Mouse (Mus musculus) embryonic fibroblast, embryonic 13.5 days (primary cell): ENCODE data around the gene Fat3. TPM values are rescaled to one million over a fixed set of nuclear protein-coding genes. Genes with fewer than 3 reads are reported as not detected.

Source experiments
- H3K27ac ChIP-seq: 2 replicates; pipeline ENCODE4 v1.5.1; 2012; ENCODE audit warnings: low read length, control low read depth, inconsistent platforms; ENCODE audit not compliant: insufficient read depth
- H3K4me1 ChIP-seq: 2 replicates; pipeline ENCODE4 v1.6.1; 2011; ENCODE audit warnings: low read length; ENCODE audit not compliant: control insufficient read depth, insufficient read depth
- H3K4me3 ChIP-seq: 2 replicates; pipeline ENCODE4 v1.5.1; 2011; ENCODE audit warnings: mild to moderate bottlenecking, control low read depth, low read length; ENCODE audit not compliant: insufficient read depth
- CTCF ChIP-seq: IDR thresholded peaks from 2 replicates; pipeline ENCODE4 v1.5.1; 2011; ENCODE audit warnings: mild to moderate bottlenecking, control low read depth, low read length, moderate library complexity, borderline replicate concordance; ENCODE audit not compliant: insufficient read depth
- POLR2A ChIP-seq: IDR thresholded peaks from 2 replicates; pipeline ENCODE4 v1.6.1; 2011; ENCODE audit warnings: low read depth, mild to moderate bottlenecking, control low read depth, low read length, moderate library complexity
- polyA plus RNA-seq: library from polyadenylated mRNA; stranded (reverse); fragments of >200 nt; gene quantifications from 2 replicates; pipeline ENCODE4 v1.2.4, GENCODE M21; 2011; ENCODE audit warnings: low read depth; ENCODE audit not compliant: missing spikeins, insufficient read length

Fat3 gene
- polyA plus RNA-seq, 1 experiment: 3.0 TPM

DNA sequence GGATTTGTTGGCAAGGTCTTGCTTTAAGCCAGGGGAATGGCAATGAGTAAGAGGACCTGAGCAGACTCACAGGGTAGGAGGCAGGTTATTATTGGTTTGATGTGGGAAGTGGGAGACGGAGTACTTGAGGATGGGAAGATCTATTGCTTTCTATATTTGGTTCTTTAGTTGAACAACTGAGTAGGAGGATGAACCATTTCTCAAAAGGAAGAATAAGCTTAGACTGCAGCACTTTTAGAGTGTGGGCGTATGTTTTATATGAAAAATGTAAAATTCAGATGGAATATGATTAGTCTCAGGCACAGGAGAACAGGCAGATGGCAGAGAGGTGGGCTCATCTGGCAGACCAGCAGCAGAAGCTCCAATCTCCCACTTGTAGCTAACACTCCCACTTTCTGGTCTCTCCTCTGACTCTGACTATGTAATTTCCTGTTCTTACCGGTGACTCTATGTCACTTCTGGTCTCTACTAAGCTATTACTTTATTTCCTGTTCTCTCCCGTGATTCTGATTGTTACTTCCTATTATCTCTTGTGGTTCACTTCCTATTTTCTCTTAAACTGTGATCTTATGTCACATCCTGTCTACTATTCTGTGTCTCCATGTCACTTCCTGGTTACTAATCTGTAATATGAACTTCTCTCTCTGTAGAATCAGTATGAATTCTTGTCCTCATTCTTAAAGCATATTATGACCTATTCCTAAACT lies 387.0 kb downstream of the Fat3 start:
- no peak for TF ChIP-seq POLR2A
- TF ChIP-seq CTCF: no peak
- Histone ChIP-seq H3K27ac (no peak overlapping the region), H3K4me1 (no peaks in the 10 kb centered on the region), H3K4me3 (no peak overlapping the region)

DNA sequence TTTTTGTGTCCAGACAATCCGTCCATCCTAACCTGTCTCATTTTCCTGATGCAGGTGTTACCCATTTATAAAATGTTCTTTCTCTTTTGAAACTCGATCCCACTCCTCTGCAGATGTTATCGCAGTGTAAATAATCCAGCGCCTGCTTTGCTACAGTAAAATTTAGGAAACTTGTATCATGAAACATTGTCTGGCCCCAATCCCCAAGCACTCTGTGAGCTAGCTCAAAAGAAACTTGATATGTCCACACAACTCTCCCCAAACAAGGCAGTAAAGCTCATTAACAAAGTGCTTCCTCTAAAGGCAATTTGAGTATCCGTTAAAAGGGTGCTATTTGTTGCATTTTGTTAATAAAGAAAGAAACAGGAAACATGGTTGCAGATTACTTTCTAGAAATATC lies 393.2 kb downstream of the Fat3 start:
- H3K27ac ChIP-seq: no peak overlapping the region
- no peak overlapping the region for H3K4me3 ChIP-seq
- TF ChIP-seq CTCF (no peak), POLR2A (no peak)
- H3K4me1 ChIP-seq: no peaks in the 10 kb centered on the region

DNA sequence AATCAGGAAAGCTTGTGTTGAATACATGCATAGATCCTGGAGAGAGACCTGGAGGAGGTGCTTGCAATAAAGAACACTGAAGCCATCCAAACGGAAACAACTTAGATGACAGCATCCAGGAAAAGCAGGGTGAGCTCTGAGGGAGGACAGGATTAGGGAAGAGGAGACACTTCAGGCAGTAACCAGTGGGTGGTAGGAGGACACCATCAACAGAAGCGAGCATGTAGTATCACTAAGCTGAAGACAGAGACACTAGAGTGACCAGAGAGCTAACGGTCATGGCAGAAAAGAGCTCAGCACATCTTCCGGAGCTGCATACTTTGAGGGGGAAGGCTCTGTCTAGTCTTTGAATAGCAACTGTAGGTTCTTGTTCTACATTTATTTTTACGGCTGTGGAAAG lies 393.7 kb downstream of the Fat3 start:
- no peak overlapping the region for H3K27ac ChIP-seq
- no peak overlapping the region for H3K4me3 ChIP-seq
- TF ChIP-seq POLR2A: no peak
- no peak for TF ChIP-seq CTCF
- H3K4me1 ChIP-seq: no peaks in the 10 kb centered on the region

DNA sequence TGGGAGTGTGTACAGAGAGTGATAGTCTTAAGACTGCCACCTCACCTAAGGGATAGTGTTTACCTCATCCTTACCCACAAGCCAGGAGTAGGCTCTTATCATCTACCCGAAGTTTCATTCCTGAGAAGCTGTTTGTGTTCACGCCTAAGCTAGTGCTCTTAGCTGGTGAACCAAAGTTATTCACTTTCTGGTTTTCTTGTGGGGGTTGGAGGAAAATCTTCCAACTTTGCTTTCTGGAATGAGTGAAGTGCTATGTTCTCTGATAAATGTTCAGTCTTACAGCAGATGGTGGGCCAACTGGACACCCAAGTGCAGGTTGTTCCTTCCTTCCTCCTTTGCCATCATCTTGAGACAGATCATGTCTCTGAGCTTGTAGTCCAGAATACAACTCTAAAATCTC lies 402.5 kb downstream of the Fat3 start:
- Histone ChIP-seq H3K4me3 (no peak overlapping the region), H3K27ac (no peak overlapping the region), H3K4me1 (no peaks in the 10 kb centered on the region)
- TF ChIP-seq CTCF (no peak), POLR2A (no peak)

DNA sequence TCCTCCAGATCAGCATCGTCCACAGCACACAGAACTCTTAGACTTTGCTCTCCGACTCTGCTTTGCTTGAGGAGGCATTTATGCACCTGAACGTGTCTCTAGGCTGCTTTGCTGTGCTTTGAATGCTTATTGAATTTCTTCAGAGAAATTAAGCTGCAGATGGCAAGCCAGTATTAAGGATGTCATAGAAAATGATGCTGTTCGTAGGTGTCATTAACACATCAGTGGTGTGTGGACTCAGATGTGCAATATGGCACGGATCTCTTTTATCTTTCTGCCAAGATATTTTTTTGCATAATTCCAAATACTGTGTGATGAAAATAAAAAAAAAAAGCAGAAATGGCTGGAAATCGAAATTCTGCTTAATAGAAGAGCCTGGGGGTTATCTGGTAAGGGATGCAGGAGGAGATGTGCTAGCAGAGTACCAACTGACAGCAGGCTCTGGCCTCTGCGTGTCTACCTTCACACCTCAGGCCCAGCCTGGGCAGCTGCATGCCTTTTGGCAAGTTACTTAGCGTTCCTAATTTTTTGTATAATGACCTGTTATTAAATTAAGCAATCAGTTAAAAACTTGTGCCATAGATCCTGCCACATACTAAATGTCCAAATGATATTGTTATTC lies 407.9 kb downstream of the Fat3 start:
- TF ChIP-seq POLR2A (no peak), CTCF (no peak)

DNA sequence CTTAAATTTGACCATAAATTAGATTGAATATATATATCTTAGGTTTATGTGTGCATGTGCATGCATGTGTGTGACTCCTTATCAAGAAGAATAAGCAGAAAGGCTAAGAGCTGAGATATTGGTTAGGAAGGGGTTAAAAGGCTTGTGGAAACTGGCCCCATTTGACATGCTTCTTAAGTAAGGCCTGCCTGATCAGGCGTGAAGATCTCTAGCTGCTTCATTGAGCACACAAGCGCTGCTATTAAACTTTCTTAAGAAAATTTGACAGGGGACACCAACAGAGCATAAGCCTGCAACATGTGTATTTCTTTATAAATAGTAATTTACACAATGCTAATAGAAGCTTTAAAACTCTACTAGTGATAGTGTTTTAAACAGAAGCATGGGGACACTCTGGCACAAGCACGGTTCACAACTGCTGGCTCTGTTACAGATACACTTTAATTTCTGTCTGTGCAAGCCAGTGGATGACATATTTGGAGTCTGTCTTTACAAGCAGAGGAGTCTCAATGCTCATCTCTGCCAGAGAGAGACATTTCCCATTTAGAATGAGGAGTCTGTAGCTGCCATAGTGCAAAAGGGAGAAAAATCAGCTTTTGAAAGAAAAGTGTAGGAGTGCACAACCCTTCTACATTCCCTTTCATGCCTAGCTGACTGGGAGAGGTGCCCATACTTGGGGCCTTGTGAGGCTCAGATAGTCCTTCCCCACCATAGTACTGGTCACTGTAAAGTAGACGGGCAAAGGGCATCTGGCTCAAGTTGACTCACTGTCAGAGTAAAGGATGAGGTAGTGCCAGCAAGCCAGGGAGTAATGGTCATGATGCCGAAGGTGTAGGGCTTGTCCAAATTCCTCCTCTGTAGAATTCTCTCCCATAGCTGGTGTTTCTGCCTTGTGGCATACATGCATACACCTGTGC lies 408.8 kb downstream of the Fat3 start:
- no peak overlapping the region for H3K27ac ChIP-seq
- TF ChIP-seq POLR2A: no peak
- no peak for TF ChIP-seq CTCF

More for the DNA sequence above, 407.9 kb downstream of the Fat3 start:
- Histone ChIP-seq H3K27ac (no peak overlapping the region), H3K4me1 (no peaks in the 10 kb centered on the region), H3K4me3 (no peak overlapping the region)

DNA sequence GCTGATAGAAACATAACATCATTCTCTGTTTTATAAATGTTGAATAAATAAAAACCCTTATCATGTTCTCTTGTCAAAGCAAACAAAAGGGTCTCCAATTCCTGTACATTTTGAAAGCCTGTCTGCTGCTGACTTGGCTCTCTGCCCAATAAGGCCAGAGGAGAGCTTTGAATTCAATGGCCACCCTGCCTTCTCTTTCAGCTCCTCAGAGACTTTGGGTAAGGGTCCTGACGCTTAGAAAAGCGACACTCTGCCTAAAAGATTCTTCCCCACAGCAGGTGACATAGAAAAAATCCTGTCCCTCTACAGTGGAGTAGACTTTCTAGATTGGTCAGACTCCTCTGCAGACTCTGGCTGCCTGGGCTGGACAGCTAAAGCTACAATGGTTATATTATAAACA lies 421.8 kb downstream of the Fat3 start:
- Histone ChIP-seq H3K27ac (no peak overlapping the region), H3K4me3 (no peak overlapping the region), H3K4me1 (no peaks in the 10 kb centered on the region)
- TF ChIP-seq POLR2A: no peak
- no peak for TF ChIP-seq CTCF

More for the DNA sequence above, 408.8 kb downstream of the Fat3 start:
- Histone ChIP-seq H3K4me3 (no peak overlapping the region), H3K4me1 (no peaks in the 10 kb centered on the region)

DNA sequence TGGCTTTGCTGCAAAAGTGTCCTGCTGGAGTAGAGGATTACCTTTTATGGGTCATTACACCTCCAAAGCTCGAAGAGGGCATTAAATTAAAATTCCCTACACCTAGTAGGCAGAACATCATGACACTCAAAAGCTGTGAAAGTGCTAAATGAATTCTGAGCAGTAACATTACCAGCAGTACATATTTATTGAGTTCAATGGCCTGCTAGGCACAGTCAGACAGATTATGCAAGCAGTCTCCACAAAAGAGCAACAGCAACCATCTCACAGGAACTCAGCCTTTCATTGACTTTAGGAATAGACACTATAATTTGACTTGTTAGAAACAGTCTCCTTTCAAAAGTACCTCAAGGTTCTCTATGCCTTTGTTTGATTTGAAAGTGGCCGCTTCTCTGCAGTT lies 426.4 kb downstream of the Fat3 start:
- TF ChIP-seq CTCF: no peak
- TF ChIP-seq POLR2A: no peak
- Histone ChIP-seq H3K27ac (no peak overlapping the region), H3K4me3 (no peak overlapping the region), H3K4me1 (no peaks in the 10 kb centered on the region)

DNA sequence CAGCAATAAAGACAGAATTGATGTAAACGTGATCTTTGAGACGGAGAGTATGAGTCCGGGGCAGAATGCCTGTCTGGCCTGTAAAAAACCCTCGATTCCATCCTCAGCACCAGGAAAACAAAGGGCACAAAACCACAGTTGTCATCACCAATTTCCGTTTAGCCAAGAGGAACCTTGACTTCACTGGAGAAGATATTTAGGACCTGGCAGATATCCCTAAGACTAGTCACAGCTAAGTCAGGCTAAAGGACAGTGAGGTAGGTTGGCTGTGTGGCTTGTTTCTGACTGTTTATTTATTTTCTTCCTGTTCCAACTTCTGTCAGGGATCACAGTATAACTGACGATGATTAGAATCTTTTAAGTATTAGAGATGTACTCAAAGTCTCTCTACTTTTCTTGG lies 427.0 kb downstream of the Fat3 start:
- Histone ChIP-seq H3K27ac (no peak overlapping the region), H3K4me1 (no peaks in the 10 kb centered on the region), H3K4me3 (no peak overlapping the region)
- TF ChIP-seq POLR2A (no peak), CTCF (no peak)

DNA sequence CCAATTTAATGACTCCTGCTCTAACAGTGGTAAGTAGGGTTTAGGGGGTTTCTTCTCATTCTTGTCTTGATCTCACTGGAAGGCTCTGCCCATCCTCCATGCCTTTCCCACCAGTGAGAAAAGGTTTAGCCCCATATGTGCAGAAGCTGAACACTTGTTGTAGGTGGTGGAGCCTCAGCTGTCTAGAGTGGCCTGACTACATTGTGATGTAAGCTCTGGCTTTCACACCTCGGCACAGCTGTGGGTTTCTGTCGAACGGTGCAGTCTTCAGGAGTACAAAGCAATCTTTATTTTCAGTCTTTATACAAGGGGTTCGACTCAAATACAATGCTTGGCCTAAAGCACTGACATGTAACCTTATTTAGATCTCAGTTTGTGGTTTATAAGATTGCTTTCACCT lies 437.6 kb downstream of the Fat3 start:
- TF ChIP-seq CTCF (no peak), POLR2A (no peak)
- no peaks in the 10 kb centered on the region for H3K4me1 ChIP-seq
- no peak overlapping the region for H3K4me3 ChIP-seq
- H3K27ac ChIP-seq: no peak overlapping the region
